8 mouse cellular contexts compared by ENCODE assay signal in the genomic region with DNA sequence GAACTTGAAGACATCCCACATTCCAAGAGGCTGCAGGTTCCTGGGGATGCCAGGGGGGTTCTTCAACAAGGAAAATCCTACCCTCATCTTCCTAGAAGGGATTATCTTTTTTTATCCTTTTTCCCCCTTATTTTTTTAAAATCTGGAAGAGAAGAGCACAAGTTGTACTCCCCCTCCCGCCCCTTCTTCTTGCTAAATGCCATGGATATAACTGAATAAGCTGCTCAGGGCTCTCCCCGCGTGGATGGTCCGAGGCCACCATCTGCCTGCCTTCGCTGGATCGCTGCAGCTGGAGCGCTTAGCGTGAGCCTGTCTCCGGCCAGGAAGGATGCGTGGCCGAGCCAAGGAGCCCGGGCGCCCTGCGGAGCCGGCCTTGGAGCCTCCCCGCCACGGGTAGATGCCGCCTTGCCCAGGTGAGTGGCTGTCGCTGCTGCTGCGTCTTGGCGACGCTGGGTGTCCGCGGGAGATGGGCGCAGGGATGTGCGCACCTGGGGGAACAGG. TPM values are rescaled to one million over a fixed set of nuclear protein-coding genes. Genes with fewer than 3 reads are reported as not detected.
A peak's percentile ranks its signal among the peaks of the same experiment; 100 is the strongest.
DNase-seq lines count a peak whose midpoint lies in the region; ATAC-seq and TF ChIP-seq lines count a peak whose summit lies in the region.

No protein-coding gene starts in this region.

- peaks cover 1% of the 10 kb centered on the region for H3K4me1 ChIP-seq in ES-Bruce4 (ENCODE audit: control insufficient read depth, insufficient read depth, low read length)
- peaks cover 18% of the 10 kb centered on the region for H3K4me1 ChIP-seq in forebrain, embryonic 12.5 days
- 0 out of 2 replicates have a peak, but pooled peaks cover 4% of the 10 kb centered on the region for H3K4me1 ChIP-seq in neural tube, embryonic 11.5 days (ENCODE audit: control insufficient read depth, insufficient read depth, low read length)

- no peak overlapping the region for H3K27ac ChIP-seq in ES-Bruce4 (ENCODE audit: insufficient read depth, low read length)
- H3K27ac ChIP-seq in forebrain, embryonic 12.5 days = no peak overlapping the region
- no peak overlapping the region for H3K27ac ChIP-seq in neural tube, embryonic 11.5 days (ENCODE audit: low read depth, low read length)

- no peak for TF ChIP-seq EP300 in ES-Bruce4 (IDR thresholded peaks at IDR 0.05; ENCODE audit: insufficient read depth, low read depth, low read length)

- under 1% methylated on average over 26 of the region's 26 CpGs for WGBS in forebrain, embryonic 12.5 days
- 1% methylated on average over 26 of the region's 26 CpGs for WGBS in neural tube, embryonic 11.5 days

- 0 out of 2 replicates have a peak, but pooled peaks have one; percentile 30 for ATAC-seq in forebrain, embryonic 12.5 days (ENCODE audit: low FRiP score)
- ATAC-seq in neural tube, embryonic 11.5 days (ENCODE audit: insufficient read depth, low FRiP score, low TSS enrichment) = no peak
- ATAC-seq in activated CD4-positive, CD25-positive, alpha-beta regulatory T cell, adult 4 months = no peak

- 0 out of 2 replicates have a peak, but pooled peaks cover 3% of the 10 kb centered on the region for H3K27me3 ChIP-seq in ES-Bruce4 (ENCODE audit: control insufficient read depth, insufficient read depth, low read length, poor library complexity, severe bottlenecking)
- peaks cover 29% of the 10 kb centered on the region for H3K27me3 ChIP-seq in forebrain, embryonic 12.5 days
- peaks cover 20% of the 10 kb centered on the region for H3K27me3 ChIP-seq in neural tube, embryonic 11.5 days (ENCODE audit: control insufficient read depth, insufficient read depth, low read length)

- no peaks in the 10 kb centered on the region for H3K9me3 ChIP-seq in ES-Bruce4 (replicated peaks; ENCODE audit: control insufficient read depth, insufficient read depth, low read length, poor library complexity, severe bottlenecking)
- no peaks in the 10 kb centered on the region for H3K9me3 ChIP-seq in forebrain, embryonic 12.5 days
- no peaks in the 10 kb centered on the region for H3K9me3 ChIP-seq in neural tube, embryonic 11.5 days (ENCODE audit: control insufficient read depth, low read length)

- DNase-seq in cerebellum, postnatal 36 days = peak; percentile 10 to 23
- no peak for DNase-seq in cerebellum, adult 9-10 months
- peak; percentile 46 to 63 for DNase-seq in kidney, postnatal 4 days
- DNase-seq in neural tube, embryonic 11.5 days (ENCODE audit: low spot score) = peak; percentile 29
- no peak for DNase-seq in urinary bladder, adult 18-20 months (ENCODE audit: low spot score in 2 of 2)

- peak overlapping the region; percentile 78 for H3K4me3 ChIP-seq in ES-Bruce4 (ENCODE audit: low read depth, low read length)
- peak overlapping the region; percentile 54 for H3K4me3 ChIP-seq in forebrain, embryonic 12.5 days (replicated peaks)
- peak overlapping the region; percentile 48 for H3K4me3 ChIP-seq in neural tube, embryonic 11.5 days (ENCODE audit: low read depth, low read length)

- H3K9ac ChIP-seq in ES-Bruce4 (ENCODE audit: low read depth, poor library complexity, severe bottlenecking) = peak overlapping the region; percentile 57; the same call in 1 of the 2 replicates
- peak overlapping the region; percentile 72 for H3K9ac ChIP-seq in forebrain, embryonic 12.5 days
- H3K9ac ChIP-seq in neural tube, embryonic 11.5 days (ENCODE audit: low read length) = peak overlapping the region; percentile 41

- H3K4me2 ChIP-seq in forebrain, embryonic 12.5 days = peak overlapping the region; percentile 66
- H3K4me2 ChIP-seq in neural tube, embryonic 11.5 days (ENCODE audit: low read depth) = peak overlapping the region; percentile 82

- TF ChIP-seq CTCF in ES-Bruce4 (IDR thresholded peaks at IDR 0.05; ENCODE audit: low read depth, low read length) = no peak

- no peaks in the 10 kb centered on the region for H3K36me3 ChIP-seq in ES-Bruce4 (ENCODE audit: control insufficient read depth, insufficient read depth, low read length, poor library complexity, severe bottlenecking)
- no peaks in the 10 kb centered on the region for H3K36me3 ChIP-seq in forebrain, embryonic 12.5 days (replicated peaks)
- no peaks in the 10 kb centered on the region for H3K36me3 ChIP-seq in neural tube, embryonic 11.5 days (ENCODE audit: control insufficient read depth, insufficient read depth, low read length)

- TF ChIP-seq POLR2A in ES-Bruce4 (IDR thresholded peaks at IDR 0.05; ENCODE audit: insufficient read depth, low read length) = no peak

RNA-seq across cellular contexts. Expression of a gene that starts 0.3 kb away (rescaled TPM):
- polyA plus RNA-seq in ES-Bruce4 (2011; ENCODE audit: insufficient read depth, insufficient read length, low read depth, missing spikeins) = not detected in 2 replicates
- polyA plus RNA-seq in forebrain, embryonic 12.5 days (2016; fragmentation: Nextera tagmentation; extraction: Ambion mirVana) = 1.8 and 2.2 TPM in 2 replicates
- 1.0 and 1.1 TPM in 2 replicates for polyA plus RNA-seq in neural tube, embryonic 11.5 days (2014; fragmentation: Nextera tagmentation; extraction: Ambion mirVana)
- not detected for polyA plus RNA-seq in activated CD4-positive, CD25-positive, alpha-beta regulatory T cell, adult 4 months (2017; shearing (Covaris generic))

Comparison
In these comparisons a context has a peak if more than half of its experiments do, and no peak if none do; other contexts are left out.
1. DNase-seq: peak in cerebellum, postnatal 36 days (2 of 2), kidney, postnatal 4 days (2 of 2) and neural tube, embryonic 11.5 days (single experiment); none in cerebellum, adult 9-10 months (single experiment) and urinary bladder, adult 18-20 months (0 of 2).
2. Peak in every context shown above with its lines, with median percentiles within 50 percentile points of each other: H3K4me3 ChIP-seq and H3K9ac ChIP-seq.